Mouse (Mus musculus): ENCODE results near the gene Chrng. TPM values are rescaled to one million over a fixed set of nuclear protein-coding genes. Genes with fewer than 3 reads are reported as not detected.

Gene Chrng
- polyA plus RNA-seq, 1 experiment from 2014 or later: 1.1 TPM

DNA sequence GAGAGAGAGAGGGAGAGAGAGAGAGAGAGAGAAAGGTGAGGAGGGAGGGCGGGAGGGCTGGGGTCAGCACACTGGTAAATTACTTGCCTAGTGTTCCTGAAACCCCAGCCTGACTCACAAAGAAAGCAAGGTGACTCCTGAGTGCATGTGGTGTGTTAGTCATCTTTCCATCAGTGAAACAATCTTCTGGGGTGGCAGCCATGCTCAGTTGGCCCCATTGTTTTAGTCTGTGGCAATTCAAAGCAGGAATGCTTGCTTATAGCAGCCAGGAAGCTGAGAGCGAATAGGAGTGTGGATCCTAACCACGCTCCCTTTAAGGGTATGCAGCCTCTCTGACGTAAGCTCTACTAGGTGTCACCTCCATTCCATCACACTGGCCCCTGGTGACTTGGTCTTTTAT is 50.7 kb downstream of the Chrng start:
- H3K4me2 ChIP-seq: no peak overlapping the region
- H3K4me3 ChIP-seq (replicated peaks): no peak overlapping the region
- WGBS (ENCODE audit: insufficient replicate concordance): 49% methylated on average over 4 of the region's 4 CpGs
- no peak overlapping the region for H3K27ac ChIP-seq (replicated peaks)
- H3K36me3 ChIP-seq (replicated peaks): no peaks in the 10 kb centered on the region
- H3K9ac ChIP-seq: no peak overlapping the region
- H3K9me3 ChIP-seq (replicated peaks): no peaks in the 10 kb centered on the region
- ATAC-seq (ENCODE audit: insufficient read depth): no peak
- no peaks in the 10 kb centered on the region; the same call in 1 of the 2 replicates for H3K4me1 ChIP-seq (replicated peaks)
- peaks cover 39% of the 10 kb centered on the region for H3K27me3 ChIP-seq

DNA sequence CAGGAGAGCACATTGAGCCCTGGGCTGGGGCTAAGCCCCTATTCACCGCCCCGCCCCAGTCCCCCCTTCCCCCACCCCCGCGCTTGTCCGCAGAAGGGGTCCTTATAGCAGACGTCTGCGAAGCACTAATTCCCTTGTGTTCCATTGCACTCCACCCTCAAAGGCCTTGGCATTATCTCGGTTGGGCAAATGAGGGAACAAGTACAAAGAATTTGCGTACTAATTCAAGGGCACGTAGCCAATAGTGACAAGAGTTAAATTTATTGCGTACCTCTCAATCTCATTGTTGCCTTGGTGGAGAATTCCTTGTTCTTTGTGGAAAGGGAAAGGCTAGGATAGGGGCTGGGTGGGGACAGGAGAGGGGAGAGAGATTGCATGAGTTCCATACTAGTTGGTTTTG is 53.2 kb downstream of the Chrng start:
- no peak overlapping the region for H3K27ac ChIP-seq (replicated peaks)
- no peak overlapping the region for H3K4me2 ChIP-seq
- no peak for ATAC-seq (ENCODE audit: insufficient read depth)
- no peaks in the 10 kb centered on the region for H3K36me3 ChIP-seq (replicated peaks)
- H3K4me3 ChIP-seq (replicated peaks): no peak overlapping the region
- H3K9me3 ChIP-seq (replicated peaks): no peaks in the 10 kb centered on the region
- no peaks in the 10 kb centered on the region; the same call in 1 of the 2 replicates for H3K4me1 ChIP-seq (replicated peaks)
- H3K9ac ChIP-seq: no peak overlapping the region
- 22% methylated on average over 11 of the region's 11 CpGs for WGBS (ENCODE audit: insufficient replicate concordance)
- peaks cover 64% of the 10 kb centered on the region for H3K27me3 ChIP-seq

DNA sequence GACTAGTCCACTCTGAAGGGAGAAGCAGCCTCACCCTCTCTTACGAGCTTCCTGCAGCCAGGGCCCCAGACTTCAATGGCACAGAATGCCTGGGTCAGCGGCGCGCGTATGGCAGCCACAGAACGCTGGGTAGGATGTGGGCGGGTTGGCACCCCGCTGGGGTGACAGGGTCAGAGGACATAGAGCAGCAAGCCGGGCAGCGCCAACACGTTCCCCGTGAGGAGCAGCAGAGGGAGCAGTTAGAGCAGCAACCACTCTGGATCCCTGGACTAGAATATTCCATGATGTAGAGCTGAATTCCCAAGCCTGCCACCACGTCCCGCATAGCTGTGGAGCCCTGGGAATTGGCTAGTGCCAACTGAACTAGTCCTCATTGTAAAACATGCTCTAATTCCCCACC is 54.0 kb downstream of the Chrng start:
- Histone ChIP-seq H3K27ac (replicated peaks) (no peak overlapping the region), H3K4me1 (replicated peaks) (no peaks in the 10 kb centered on the region), H3K9ac (no peak overlapping the region), H3K27me3 (peaks cover 72% of the 10 kb centered on the region), H3K36me3 (replicated peaks) (no peaks in the 10 kb centered on the region), H3K4me2 (no peak overlapping the region), H3K9me3 (replicated peaks) (no peaks in the 10 kb centered on the region), H3K4me3 (replicated peaks) (no peak overlapping the region)
- WGBS (ENCODE audit: insufficient replicate concordance): 9% methylated on average over 14 of the region's 14 CpGs
- ATAC-seq (ENCODE audit: insufficient read depth): no peak

DNA sequence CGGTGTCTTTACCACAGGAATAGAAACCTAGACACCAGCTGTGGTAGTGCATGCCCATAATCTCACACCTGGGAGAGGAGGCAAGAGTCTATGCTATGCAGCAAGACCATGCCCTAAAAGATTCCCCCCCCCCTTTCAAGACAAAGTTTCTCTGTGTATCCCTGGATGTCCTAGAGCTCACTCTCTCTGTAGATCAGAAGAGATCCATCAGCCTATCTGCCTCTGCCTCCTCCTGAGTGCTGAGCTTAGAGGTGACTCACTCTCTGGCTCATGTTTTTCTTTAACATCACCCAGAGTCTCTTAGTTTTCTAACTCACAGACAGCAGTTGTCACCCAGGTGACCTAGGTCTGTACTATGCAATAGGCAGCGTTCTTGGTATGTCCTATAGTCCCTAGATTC is 54.9 kb downstream of the Chrng start:
- Histone ChIP-seq H3K4me3 (replicated peaks) (no peak overlapping the region), H3K27ac (replicated peaks) (no peak overlapping the region), H3K4me1 (replicated peaks) (peaks cover 6% of the 10 kb centered on the region), H3K27me3 (peaks cover 75% of the 10 kb centered on the region), H3K9me3 (replicated peaks) (no peaks in the 10 kb centered on the region), H3K36me3 (replicated peaks) (no peaks in the 10 kb centered on the region), H3K4me2 (no peak overlapping the region), H3K9ac (no peak overlapping the region)
- WGBS (ENCODE audit: insufficient replicate concordance): 39% methylated on average over 2 of the region's 2 CpGs
- no peak for ATAC-seq (ENCODE audit: insufficient read depth)

Other genes with a start within 250 kb of the Chrng start
- gene Alppl2, start 114.7 kb upstream of the Chrng start, polyA plus RNA-seq (2015; fragmentation: Nextera tagmentation; extraction: Ambion mirVana): not detected in 2 replicates
- 0.09 and 0.18 TPM in 2 replicates for gene Alpi, start 103.1 kb upstream of the Chrng start, polyA plus RNA-seq (2015; fragmentation: Nextera tagmentation; extraction: Ambion mirVana)
- not detected in 2 replicates for gene Akp3, start 79.7 kb upstream of the Chrng start, polyA plus RNA-seq (2015; fragmentation: Nextera tagmentation; extraction: Ambion mirVana)
- gene Ecel1, start 48.1 kb upstream of the Chrng start, polyA plus RNA-seq (2015; fragmentation: Nextera tagmentation; extraction: Ambion mirVana): 0.08 TPM in 1 of 2 replicates, not detected in the other
- gene Prss56, start 21.3 kb upstream of the Chrng start, polyA plus RNA-seq (2015; fragmentation: Nextera tagmentation; extraction: Ambion mirVana): not detected in 2 replicates
- 0.36 and 0.45 TPM in 2 replicates for gene Chrnd, start 14.1 kb upstream of the Chrng start, polyA plus RNA-seq (2015; fragmentation: Nextera tagmentation; extraction: Ambion mirVana)
- 69.4 and 73.3 TPM in 2 replicates for gene Eif4e2, start 9.3 kb downstream of the Chrng start, polyA plus RNA-seq (2015; fragmentation: Nextera tagmentation; extraction: Ambion mirVana)
- gene Efhd1, start 59.7 kb downstream of the Chrng start, polyA plus RNA-seq (2015; fragmentation: Nextera tagmentation; extraction: Ambion mirVana): 0.05 TPM in 1 of 2 replicates, not detected in the other
- gene Gigyf2, start 122.3 kb downstream of the Chrng start, polyA plus RNA-seq (2015; fragmentation: Nextera tagmentation; extraction: Ambion mirVana): 17.9 and 18.0 TPM in 2 replicates
- gene Kcnj13, start 190.1 kb downstream of the Chrng start, polyA plus RNA-seq (2015; fragmentation: Nextera tagmentation; extraction: Ambion mirVana): 0.10 and 0.13 TPM in 2 replicates

All from liver, embryonic 15.5 days (tissue).